Mouse (Mus musculus): ENCODE results near the gene Cnn3. TPM values are rescaled to one million over a fixed set of nuclear protein-coding genes. Genes with fewer than 3 reads are reported as not detected.

Gene Cnn3
- polyA plus RNA-seq (2011; ENCODE audit: insufficient read depth, insufficient read length, low replicate concordance, missing spikeins) = 26.3 and 64.4 TPM in 2 replicates

DNA sequence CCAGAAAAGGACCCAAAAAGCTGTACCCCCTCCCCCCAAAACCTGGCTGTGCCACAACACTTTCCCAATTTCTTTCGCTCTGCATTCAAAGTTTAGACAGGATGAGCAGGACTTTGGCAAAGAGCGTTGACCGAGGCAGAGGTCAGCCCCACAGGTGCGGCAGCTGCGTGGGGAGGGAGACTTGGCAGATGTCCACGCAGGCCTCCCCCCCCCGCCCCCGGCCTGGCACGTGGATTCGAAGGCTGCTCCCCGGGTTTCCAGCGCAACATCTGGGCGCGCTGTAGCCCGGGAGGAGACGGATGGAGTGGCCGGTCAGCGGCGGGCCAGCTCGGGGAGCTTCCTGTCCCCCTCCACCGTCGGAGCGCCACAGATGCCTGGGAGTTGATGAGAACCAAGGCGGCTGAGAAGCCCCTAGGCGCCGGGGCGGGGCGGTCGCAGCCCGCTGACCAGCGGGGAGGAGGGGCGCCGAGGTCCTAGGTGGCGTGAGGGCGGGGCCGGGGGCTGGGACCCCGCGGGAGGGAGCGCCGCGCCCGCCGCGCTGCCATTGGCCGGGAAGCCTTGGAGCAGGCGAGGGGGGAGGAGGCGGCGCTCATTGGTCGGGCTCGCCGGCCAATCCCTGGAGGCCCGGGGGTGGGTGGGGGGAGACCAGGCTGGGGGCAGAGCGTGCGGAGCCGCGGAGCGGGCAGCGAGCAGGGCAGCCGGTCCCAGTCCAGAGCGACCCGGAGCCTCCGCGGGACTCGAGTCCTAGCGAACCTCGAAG, at the start of gene Cnn3:
TSS of gene Cnn3 (plus strand) at position 637 of the 760 bp plus-strand sequence.
- WGBS = under 1% methylated on average over 55 of the region's 66 CpGs
- Histone ChIP-seq H3K4me3 (replicated peaks; ENCODE audit: control insufficient read depth, low read depth, low read length) (peak within 1 kb of the TSS; percentile 74), H3K27ac (ENCODE audit: control insufficient read depth, insufficient read depth, low read depth, low read length, poor library complexity) (peak within 1 kb of the TSS; percentile 66; the same call in 1 of the 2 replicates), H3K4me1 (ENCODE audit: control insufficient read depth, insufficient read depth, low read length) (no peaks in the 10 kb centered on the region)
- TF ChIP-seq POLR2A (IDR thresholded peaks at IDR 0.05; ENCODE audit: borderline replicate concordance, control insufficient read depth, low read depth, low read length) (peak; percentile 50; the same call in 1 of the 2 replicates), CTCF (IDR thresholded peaks at IDR 0.05; ENCODE audit: control insufficient read depth, insufficient read depth, low read length) (no peak)

DNA sequence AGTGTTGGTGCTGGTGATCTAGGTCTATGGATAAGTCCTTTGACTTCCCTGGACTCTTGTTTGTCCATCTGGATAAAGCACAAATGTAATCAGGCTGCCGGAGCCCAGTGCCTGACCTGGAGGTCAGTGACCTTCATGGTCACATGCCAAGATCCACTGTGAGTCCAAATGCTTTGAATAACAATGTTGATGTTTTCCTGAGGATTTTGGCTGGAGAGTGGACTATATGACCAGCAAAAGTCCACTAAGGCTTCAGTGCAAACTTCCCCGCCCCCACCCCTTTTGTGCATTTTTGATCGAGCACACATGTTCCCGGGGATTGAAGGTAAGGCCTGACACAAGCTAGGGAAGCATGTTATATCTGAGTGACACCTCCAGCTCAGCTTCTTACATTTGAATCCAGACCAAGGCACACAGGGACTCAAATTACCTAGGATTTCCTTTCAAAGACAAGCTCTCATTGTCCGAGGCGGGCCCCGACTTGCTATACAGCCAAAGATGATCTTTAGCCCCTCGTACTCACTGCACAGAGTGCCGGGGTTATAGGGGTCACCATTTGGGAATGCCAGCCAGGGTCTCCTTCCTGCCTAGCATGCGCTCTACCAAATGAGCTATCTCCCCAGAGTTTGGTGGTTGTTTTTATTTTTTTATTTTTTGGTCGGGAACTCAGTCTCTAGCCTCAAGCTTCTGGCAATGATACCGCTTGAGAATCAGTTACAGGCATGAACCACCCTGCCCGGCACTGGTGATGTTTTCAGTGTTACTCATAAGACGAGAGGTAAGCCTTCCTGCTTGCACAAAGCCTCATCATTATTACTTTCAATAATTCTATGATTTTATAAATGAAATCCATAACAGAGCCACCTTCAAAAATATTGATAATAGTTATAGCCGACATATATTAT, 47.3 kb upstream of the Cnn3 start:
- H3K4me3 ChIP-seq (replicated peaks; ENCODE audit: control insufficient read depth, low read depth, low read length) = no peak overlapping the region
- no peak overlapping the region for H3K27ac ChIP-seq (ENCODE audit: control insufficient read depth, insufficient read depth, low read depth, low read length, poor library complexity)
- 86% methylated on average over 15 of the region's 15 CpGs for WGBS
- TF ChIP-seq CTCF (IDR thresholded peaks at IDR 0.05; ENCODE audit: control insufficient read depth, insufficient read depth, low read length) (no peak), POLR2A (IDR thresholded peaks at IDR 0.05; ENCODE audit: borderline replicate concordance, control insufficient read depth, low read depth, low read length) (no peak)
- no peaks in the 10 kb centered on the region for H3K4me1 ChIP-seq (ENCODE audit: control insufficient read depth, insufficient read depth, low read length)

DNA sequence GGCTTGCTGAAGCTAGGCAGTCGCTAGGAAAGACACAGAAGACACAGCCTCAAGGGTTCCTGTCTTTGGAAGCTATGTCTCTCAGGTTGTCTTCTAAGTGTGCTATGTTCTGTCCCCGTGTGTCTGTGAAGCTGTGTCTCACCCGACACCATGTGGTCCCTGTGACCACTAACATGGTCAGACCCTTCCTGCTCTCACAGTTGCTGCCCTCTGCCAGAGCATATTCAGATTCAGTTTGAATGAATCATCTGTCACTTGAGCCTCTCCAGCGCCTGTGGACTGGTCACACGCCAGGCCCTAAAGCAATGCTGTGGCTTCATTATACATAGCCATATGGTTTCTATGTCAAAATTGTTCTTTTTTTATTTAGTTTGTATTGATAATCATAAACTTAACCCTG, 46.6 kb upstream of the Cnn3 start:
- 82% methylated on average over 5 of the region's 5 CpGs for WGBS

DNA sequence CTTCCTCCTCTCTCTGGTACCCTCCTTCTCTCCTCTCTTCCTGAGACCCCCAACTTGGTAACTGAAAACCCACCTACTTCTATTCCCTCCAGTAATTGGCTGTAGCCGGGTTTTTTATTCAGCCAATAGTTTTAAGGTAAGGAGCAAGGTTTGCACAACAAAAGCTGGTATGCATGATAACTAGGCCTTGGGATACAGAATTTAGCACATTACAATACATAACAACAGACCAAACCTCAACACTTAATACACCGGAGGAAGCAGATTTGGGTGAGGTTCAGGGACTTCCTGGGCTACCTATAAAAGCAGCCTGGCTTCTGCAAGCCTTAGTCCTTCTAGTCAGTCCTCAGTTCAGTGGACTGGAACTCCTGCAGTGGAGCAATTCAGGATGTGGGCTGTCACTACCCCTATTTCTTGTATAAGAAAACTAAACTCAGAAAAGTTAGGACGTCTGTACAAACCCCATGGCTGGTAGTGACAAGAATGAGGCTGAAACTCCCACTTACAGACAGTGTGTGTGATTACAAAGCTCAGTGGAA, 38.8 kb upstream of the Cnn3 start:
- Histone ChIP-seq H3K27ac (ENCODE audit: control insufficient read depth, insufficient read depth, low read depth, low read length, poor library complexity) (no peak overlapping the region), H3K4me1 (ENCODE audit: control insufficient read depth, insufficient read depth, low read length) (no peaks in the 10 kb centered on the region; the same call in 1 of the 2 replicates), H3K4me3 (replicated peaks; ENCODE audit: control insufficient read depth, low read depth, low read length) (no peak overlapping the region)
- 34% methylated on average over 3 of the region's 3 CpGs for WGBS
- no peak for TF ChIP-seq POLR2A (IDR thresholded peaks at IDR 0.05; ENCODE audit: borderline replicate concordance, control insufficient read depth, low read depth, low read length)
- TF ChIP-seq CTCF (IDR thresholded peaks at IDR 0.05; ENCODE audit: control insufficient read depth, insufficient read depth, low read length) = no peak

More for the DNA sequence above, 46.6 kb upstream of the Cnn3 start:
- H3K4me1 ChIP-seq (ENCODE audit: control insufficient read depth, insufficient read depth, low read length) = no peaks in the 10 kb centered on the region
- no peak overlapping the region for H3K27ac ChIP-seq (ENCODE audit: control insufficient read depth, insufficient read depth, low read depth, low read length, poor library complexity)
- no peak overlapping the region for H3K4me3 ChIP-seq (replicated peaks; ENCODE audit: control insufficient read depth, low read depth, low read length)
- TF ChIP-seq POLR2A (IDR thresholded peaks at IDR 0.05; ENCODE audit: borderline replicate concordance, control insufficient read depth, low read depth, low read length) (no peak), CTCF (IDR thresholded peaks at IDR 0.05; ENCODE audit: control insufficient read depth, insufficient read depth, low read length) (no peak)

DNA sequence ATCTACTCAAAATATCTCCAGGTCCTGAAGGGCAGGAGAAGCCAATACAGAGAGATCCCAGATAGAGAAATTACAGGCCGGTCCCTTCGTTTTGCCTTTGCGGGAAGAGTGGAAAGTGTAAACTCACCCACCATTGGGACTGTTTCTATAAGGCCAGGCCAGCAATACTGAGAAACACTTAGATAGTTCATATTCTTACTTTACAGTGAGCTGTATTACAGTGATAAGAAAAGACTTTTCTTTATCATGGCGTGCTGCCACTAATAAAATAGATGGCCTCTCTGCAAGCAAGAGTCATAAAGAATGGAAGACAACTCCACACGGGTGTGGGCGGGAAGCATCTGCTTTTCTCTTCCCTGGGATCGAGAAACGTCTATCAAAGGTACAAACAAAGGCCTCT, 36.9 kb upstream of the Cnn3 start:
- 71% methylated on average over 8 of the region's 8 CpGs for WGBS
- no peaks in the 10 kb centered on the region; the same call in 1 of the 2 replicates for H3K4me1 ChIP-seq (ENCODE audit: control insufficient read depth, insufficient read depth, low read length)
- TF ChIP-seq POLR2A (IDR thresholded peaks at IDR 0.05; ENCODE audit: borderline replicate concordance, control insufficient read depth, low read depth, low read length) = no peak
- no peak for TF ChIP-seq CTCF (IDR thresholded peaks at IDR 0.05; ENCODE audit: control insufficient read depth, insufficient read depth, low read length)

DNA sequence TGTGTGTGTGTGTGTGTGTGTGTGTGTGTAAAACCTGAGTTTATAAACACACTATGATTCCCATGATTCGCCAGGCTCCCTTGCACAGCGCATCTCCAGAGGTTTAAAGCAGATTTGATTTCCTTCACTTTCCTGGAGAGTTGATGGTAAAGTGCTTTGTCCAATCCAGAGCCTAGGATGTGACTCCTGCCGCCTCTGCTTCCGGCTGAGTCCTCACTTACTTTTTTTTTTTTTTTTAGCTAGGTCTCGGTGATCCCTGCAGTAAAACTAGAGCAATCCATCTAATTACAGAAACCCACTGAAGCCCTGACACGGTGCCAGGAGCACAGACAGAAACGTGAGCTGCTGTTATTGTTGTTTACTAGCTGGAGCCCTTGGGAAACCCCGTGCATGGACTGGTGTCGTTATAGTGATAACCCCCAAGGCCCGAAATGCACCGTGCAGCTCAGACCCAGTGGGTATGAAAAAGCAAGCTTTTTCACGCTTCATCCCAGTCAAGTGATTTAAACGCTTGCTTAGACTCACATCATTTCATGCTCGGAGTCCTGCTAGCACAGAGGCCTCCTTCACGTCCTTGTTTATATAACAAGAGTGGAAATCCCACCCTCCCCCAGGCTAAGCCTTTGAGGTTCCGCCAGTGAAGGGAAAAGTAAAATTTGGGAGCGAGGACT, 36.3 kb upstream of the Cnn3 start:
- Histone ChIP-seq H3K4me3 (replicated peaks; ENCODE audit: control insufficient read depth, low read depth, low read length) (no peak overlapping the region), H3K4me1 (ENCODE audit: control insufficient read depth, insufficient read depth, low read length) (no peaks in the 10 kb centered on the region; the same call in 1 of the 2 replicates), H3K27ac (ENCODE audit: control insufficient read depth, insufficient read depth, low read depth, low read length, poor library complexity) (no peak overlapping the region)
- TF ChIP-seq CTCF (IDR thresholded peaks at IDR 0.05; ENCODE audit: control insufficient read depth, insufficient read depth, low read length) = no peak
- TF ChIP-seq POLR2A (IDR thresholded peaks at IDR 0.05; ENCODE audit: borderline replicate concordance, control insufficient read depth, low read depth, low read length) = no peak
- WGBS = 84% methylated on average over 17 of the region's 17 CpGs

More for the DNA sequence above, 36.9 kb upstream of the Cnn3 start:
- Histone ChIP-seq H3K4me3 (replicated peaks; ENCODE audit: control insufficient read depth, low read depth, low read length) (no peak overlapping the region), H3K27ac (ENCODE audit: control insufficient read depth, insufficient read depth, low read depth, low read length, poor library complexity) (no peak overlapping the region)

DNA sequence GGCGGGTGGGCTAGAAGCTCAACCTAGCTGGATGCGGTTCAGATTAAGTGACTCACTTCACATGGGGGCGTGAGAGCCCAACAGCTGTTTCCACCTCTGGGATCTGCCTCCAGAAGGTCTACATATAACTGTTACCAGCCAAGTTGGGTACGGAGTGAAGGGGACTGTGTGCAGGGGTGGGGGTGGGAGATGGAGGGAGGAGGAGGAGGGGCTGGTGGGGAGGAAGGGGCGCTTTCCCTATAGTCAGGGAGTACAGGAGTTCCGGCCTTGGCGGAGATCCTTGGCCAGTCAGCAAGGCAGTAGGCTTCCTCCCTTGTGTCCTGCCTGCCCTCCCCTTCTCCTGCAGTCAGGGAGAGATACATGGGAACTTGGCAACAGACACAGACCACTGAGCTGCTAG, 35.6 kb upstream of the Cnn3 start:
- 87% methylated on average over 7 of the region's 7 CpGs for WGBS

More for the DNA sequence above, 35.6 kb upstream of the Cnn3 start:
- no peak overlapping the region for H3K27ac ChIP-seq (ENCODE audit: control insufficient read depth, insufficient read depth, low read depth, low read length, poor library complexity)
- no peak overlapping the region for H3K4me3 ChIP-seq (replicated peaks; ENCODE audit: control insufficient read depth, low read depth, low read length)
- TF ChIP-seq CTCF (IDR thresholded peaks at IDR 0.05; ENCODE audit: control insufficient read depth, insufficient read depth, low read length) (no peak), POLR2A (IDR thresholded peaks at IDR 0.05; ENCODE audit: borderline replicate concordance, control insufficient read depth, low read depth, low read length) (no peak)
- no peaks in the 10 kb centered on the region; the same call in 1 of the 2 replicates for H3K4me1 ChIP-seq (ENCODE audit: control insufficient read depth, insufficient read depth, low read length)
